Mouse (Mus musculus) heart, postnatal 0 days (tissue): ENCODE results near the gene Rpl26. TPM values are rescaled to one million over a fixed set of nuclear protein-coding genes. Genes with fewer than 3 reads are reported as not detected.
A peak's percentile ranks its signal among the peaks of the same experiment; 100 is the strongest.

Experiments used
- ATAC-seq: fragments of 200-750 bp; cut with Nextera tagmentation; 2 replicates; pipeline ENCODE4 v1.8.0; 2017; ENCODE audit warnings: low read depth, moderate number of reproducible peaks, moderate library complexity; ENCODE audit not compliant: insufficient read depth
- DNase-seq: peaks from one replicate; pipeline ENCODE4 v3.0.0-alpha.2; 2016; ENCODE audit warnings: low spot score
- H3K27ac ChIP-seq: fragments of 300-500 bp; sonication (generic); 2 replicates; pipeline ENCODE4 v1.5.1; 2014; ENCODE audit warnings: low read depth, mild to moderate bottlenecking
- H3K27me3 ChIP-seq: fragments of 300-500 bp; sonication (generic); 2 replicates; pipeline ENCODE4 v1.6.1; 2014; ENCODE audit warnings: low read length, mixed read lengths; ENCODE audit not compliant: control insufficient read depth, insufficient read depth
- H3K36me3 ChIP-seq: fragments of 300-500 bp; sonication (generic); replicated peaks from 2 replicates; pipeline ENCODE4 v1.6.1; 2014; ENCODE audit warnings: low read length, mixed read lengths; ENCODE audit not compliant: control insufficient read depth, insufficient read depth
- H3K4me1 ChIP-seq: fragments of 300-500 bp; sonication (generic); 2 replicates; pipeline ENCODE4 v1.6.1; 2014; ENCODE audit warnings: antibody characterized with exemption; ENCODE audit not compliant: control insufficient read depth, insufficient read depth
- H3K4me2 ChIP-seq: fragments of 300-500 bp; sonication (generic); 2 replicates; pipeline ENCODE4 v1.6.1; 2014; ENCODE audit warnings: low read depth, mild to moderate bottlenecking, low read length, moderate library complexity
- H3K4me3 ChIP-seq: fragments of 300-500 bp; sonication (generic); 2 replicates; pipeline ENCODE4 v1.5.1; 2014; ENCODE audit warnings: low read depth, low read length
- H3K9ac ChIP-seq: fragments of 300-500 bp; sonication (generic); replicated peaks from 2 replicates; pipeline ENCODE4 v1.6.1; 2014; ENCODE audit warnings: low read depth, low read length, mixed read lengths
- H3K9me3 ChIP-seq: fragments of 300-500 bp; sonication (generic); replicated peaks from 2 replicates; pipeline ENCODE4 v1.6.1; 2016; ENCODE audit warnings: low read length; ENCODE audit not compliant: control insufficient read depth
- CTCF ChIP-seq: IDR thresholded peaks from 2 replicates; pipeline ENCODE4 v1.5.1; 2016; ENCODE audit warnings: antibody characterized with exemption, control low read depth, low read depth
- EP300 ChIP-seq: IDR thresholded peaks from 2 replicates; pipeline ENCODE4 v1.6.1; 2016; ENCODE audit warnings: antibody characterized with exemption, low read depth
- WGBS: fragments of 180-500 bp; shearing (Covaris S2); extraction: QIAGEN DNeasy Blood & Tissue Kit; methylation state at CpG from one replicate; pipeline ENCODE4 v1.1.7; 2014; 5-methylcytosine and 5-hydroxymethylcytosine counted together
- polyA plus RNA-seq: library from polyadenylated mRNA; unstranded; fragments of >200 nt; fragmentation: Nextera tagmentation; extraction: Ambion mirVana; gene quantifications from 2 replicates; pipeline ENCODE4 v1.2.1, GENCODE M21; 2015
- total RNA-seq: library from RNA; depleted of rRNA; stranded (reverse); fragments of >200 nt; gene quantifications from 2 replicates; pipeline ENCODE4 v1.2.3, GENCODE M21; 2014; ENCODE audit warnings: low replicate concordance

Rpl26 gene
- total and polyA plus RNA-seq, 2 experiments from 2014 or later = 529 to 1,343 TPM

- ATAC-seq (no peak), DNase-seq (no peak)
- no peaks in the 10 kb centered on the region for H3K9me3 ChIP-seq
- no peak overlapping the region for H3K27ac ChIP-seq
- WGBS = 24% methylated on average over 11 of the region's 16 CpGs
- no peak overlapping the region for H3K4me2 ChIP-seq
- H3K4me1 ChIP-seq = no peaks in the 10 kb centered on the region
- TF ChIP-seq EP300 = no peak
- no peak for TF ChIP-seq CTCF
- peaks cover 3% of the 10 kb centered on the region; the same call in 1 of the 2 replicates for H3K27me3 ChIP-seq
- no peak overlapping the region for H3K9ac ChIP-seq
- no peak overlapping the region for H3K4me3 ChIP-seq
- peaks cover 20% of the 10 kb centered on the region; the same call in 1 of the 2 replicates for H3K36me3 ChIP-seq
Measured at GRCm38 (mm10) chr11:68946806-68947440, 45.5 kb downstream of the Rpl26 start.

- peaks cover 3% of the 10 kb centered on the region; the same call in 1 of the 2 replicates for H3K27me3 ChIP-seq
- no peak for ATAC-seq
- no peak overlapping the region for H3K27ac ChIP-seq
- DNase-seq = no peak
- 19% methylated on average over 12 of the region's 12 CpGs for WGBS
- peaks cover 20% of the 10 kb centered on the region; the same call in 1 of the 2 replicates for H3K36me3 ChIP-seq
- H3K9ac ChIP-seq = no peak overlapping the region
- no peak overlapping the region for H3K4me2 ChIP-seq
- H3K9me3 ChIP-seq = no peaks in the 10 kb centered on the region
- H3K4me3 ChIP-seq = no peak overlapping the region
- TF ChIP-seq CTCF (no peak), EP300 (no peak)
- H3K4me1 ChIP-seq = no peaks in the 10 kb centered on the region
Measured at GRCm38 (mm10) chr11:68947542-68947993, 46.2 kb downstream of the Rpl26 start.

GRCm38 (mm10) chr11:68953903-68954302, 52.5 kb downstream of the Rpl26 start:
- Histone ChIP-seq H3K9ac (peak overlapping the region; percentile 37; the same call in 1 of the 2 replicates), H3K4me2 (peak overlapping the region; percentile 69), H3K27me3 (0 out of 2 replicates have a peak, but pooled peaks cover 8% of the 10 kb centered on the region), H3K36me3 (0 out of 2 replicates have a peak, but pooled peaks cover 6% of the 10 kb centered on the region), H3K9me3 (no peaks in the 10 kb centered on the region), H3K4me3 (peak overlapping the region; percentile 41), H3K27ac (no peak overlapping the region), H3K4me1 (0 out of 2 replicates have a peak, but pooled peaks cover 5% of the 10 kb centered on the region)
- 11% methylated on average over 13 of the region's 13 CpGs for WGBS
- ATAC-seq (no peak), DNase-seq (no peak)
- TF ChIP-seq EP300 (no peak), CTCF (no peak)

GRCm38 (mm10) chr11:68954408-68954807, 53.0 kb downstream of the Rpl26 start:
- peak overlapping the region; percentile 41 for H3K4me3 ChIP-seq
- no peaks in the 10 kb centered on the region for H3K9me3 ChIP-seq
- 0 out of 2 replicates have a peak, but pooled peaks cover 5% of the 10 kb centered on the region for H3K4me1 ChIP-seq
- H3K27ac ChIP-seq = no peak overlapping the region
- TF ChIP-seq CTCF = no peak
- no peak for TF ChIP-seq EP300
- WGBS = 1% methylated on average over 17 of the region's 17 CpGs
- DNase-seq = no peak
- peak overlapping the region; percentile 69 for H3K4me2 ChIP-seq
- no peak for ATAC-seq
- H3K9ac ChIP-seq = peak overlapping the region; percentile 37
- 0 out of 2 replicates have a peak, but pooled peaks cover under 1% of the 10 kb centered on the region for H3K36me3 ChIP-seq
- 0 out of 2 replicates have a peak, but pooled peaks cover 8% of the 10 kb centered on the region for H3K27me3 ChIP-seq

- DNase-seq (no peak), ATAC-seq (no peak)
- Histone ChIP-seq H3K27ac (peak overlapping the region; percentile 38; the same call in 1 of the 2 replicates), H3K9me3 (no peaks in the 10 kb centered on the region), H3K4me2 (peak overlapping the region; percentile 69), H3K36me3 (no peaks in the 10 kb centered on the region), H3K4me1 (0 out of 2 replicates have a peak, but pooled peaks cover 5% of the 10 kb centered on the region), H3K9ac (no peak overlapping the region), H3K27me3 (0 out of 2 replicates have a peak, but pooled peaks cover 8% of the 10 kb centered on the region), H3K4me3 (peak overlapping the region; percentile 41)
- TF ChIP-seq CTCF (no peak), EP300 (no peak)
- 50% methylated on average over 5 of the region's 5 CpGs for WGBS
Measured at GRCm38 (mm10) chr11:68955473-68955872, 54.1 kb downstream of the Rpl26 start.
